Mouse (Mus musculus) urinary bladder, postnatal 14 days (tissue): ENCODE results near the gene Gm21083.
"Not testable (repeated sequence)": the region's sequence is repeated elsewhere in the genome, so short reads cannot be mapped to it uniquely, and the experiment has no call there.

Source experiments
- DNase-seq: peaks from one replicate; pipeline ENCODE4 v3.0.0; 2021; ENCODE audit warnings: low spot score

Gm21083 gene

DNA sequence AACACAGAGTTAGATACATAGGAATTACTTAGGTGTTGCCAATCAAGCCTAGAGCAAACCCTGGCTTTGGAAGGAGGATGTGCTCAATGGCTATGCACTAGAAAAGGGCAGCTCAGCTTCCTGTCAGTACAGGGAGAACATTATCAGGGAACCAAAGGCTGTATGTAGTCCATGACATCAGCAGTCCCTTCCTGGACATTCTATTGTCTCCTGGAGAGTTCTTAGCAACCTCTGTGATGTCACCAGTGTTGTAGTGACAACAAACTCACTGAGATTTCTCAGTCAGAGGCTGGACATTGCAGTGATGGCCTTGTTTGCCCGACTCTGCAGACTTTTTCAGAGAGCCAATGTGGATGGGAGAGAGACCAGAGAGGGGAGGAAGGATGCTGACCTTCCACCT is at the start of gene Gm21083:
TSS of gene Gm21083 (plus strand) at position 301 of the 400 bp plus-strand sequence.
- not testable (repeated sequence) for DNase-seq

DNA sequence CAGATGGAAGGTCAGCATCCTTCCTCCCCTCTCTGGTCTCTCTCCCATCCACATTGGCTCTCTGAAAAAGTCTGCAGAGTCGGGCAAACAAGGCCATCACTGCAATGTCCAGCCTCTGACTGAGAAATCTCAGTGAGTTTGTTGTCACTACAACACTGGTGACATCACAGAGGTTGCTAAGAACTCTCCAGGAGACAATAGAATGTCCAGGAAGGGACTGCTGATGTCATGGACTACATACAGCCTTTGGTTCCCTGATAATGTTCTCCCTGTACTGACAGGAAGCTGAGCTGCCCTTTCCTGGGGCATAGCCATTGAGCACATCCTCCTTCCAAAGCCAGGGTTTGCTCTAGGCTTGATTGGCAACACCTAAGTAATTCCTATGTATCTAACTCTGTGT is 48.0 kb upstream of the Gm21083 start, which contains the start of gene Gm21190:
TSS of gene Gm21190 (minus strand) at position 101 of the 400 bp plus-strand sequence.
- not testable (repeated sequence) for DNase-seq

DNA sequence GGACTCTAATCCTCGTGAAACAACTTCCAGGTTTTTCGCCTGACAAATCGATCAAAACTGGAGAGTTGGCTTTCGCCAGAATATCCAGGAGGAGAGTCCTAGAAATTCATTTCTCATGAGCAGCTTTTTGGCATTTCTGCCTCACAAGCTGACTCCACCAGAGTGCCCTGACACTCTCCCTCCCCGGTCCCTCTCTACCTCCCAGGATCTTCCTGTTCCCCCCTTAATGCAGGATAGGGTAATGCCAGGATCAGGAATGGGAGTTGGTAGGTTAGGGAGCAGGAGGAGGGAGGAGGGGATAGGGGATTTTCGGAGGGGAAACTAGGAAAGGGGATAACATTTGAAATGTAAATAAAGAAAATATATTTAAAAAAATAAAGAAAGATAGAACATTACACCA is 28.5 kb upstream of the Gm21083 start:
- DNase-seq: not testable (repeated sequence)

DNA sequence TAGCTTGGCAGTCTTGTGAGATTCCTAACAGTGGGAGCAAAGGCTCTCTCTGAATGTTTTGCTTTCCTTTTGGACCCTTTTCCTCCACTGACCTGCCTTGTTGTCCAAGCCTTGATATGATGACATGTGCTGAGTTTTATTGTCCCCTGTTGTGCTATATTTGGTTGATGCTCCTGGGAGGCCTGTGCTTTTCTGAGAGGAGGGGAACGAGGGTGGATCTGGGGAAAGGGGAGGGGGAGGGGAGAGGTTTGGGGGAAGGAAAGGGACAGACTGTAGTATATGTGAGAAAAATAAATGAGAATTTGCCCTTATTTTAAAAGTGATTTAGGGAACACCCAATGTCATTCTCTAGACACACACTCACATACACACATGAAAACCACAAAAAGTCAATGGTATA is 28.0 kb upstream of the Gm21083 start:
- not testable (repeated sequence) for DNase-seq

DNA sequence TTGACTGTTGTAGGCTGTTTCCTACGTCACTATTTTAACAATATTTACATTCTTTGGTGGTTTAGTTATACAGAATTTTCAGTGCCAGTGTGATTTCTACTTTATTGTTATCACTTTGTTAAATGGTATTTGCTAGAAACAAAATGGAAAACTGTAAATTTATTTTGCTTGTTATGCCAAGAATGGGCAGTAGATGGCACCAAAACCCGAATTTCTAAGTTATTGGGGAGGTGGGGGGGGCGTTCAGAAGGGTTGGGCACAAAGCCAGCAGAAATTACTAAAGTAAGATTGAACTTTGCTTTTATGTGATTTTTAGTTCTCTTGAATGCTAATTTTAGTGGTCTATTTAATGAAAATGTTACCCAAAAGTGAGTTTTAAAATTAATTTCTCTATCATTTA is 27.5 kb upstream of the Gm21083 start:
- DNase-seq: not testable (repeated sequence)

DNA sequence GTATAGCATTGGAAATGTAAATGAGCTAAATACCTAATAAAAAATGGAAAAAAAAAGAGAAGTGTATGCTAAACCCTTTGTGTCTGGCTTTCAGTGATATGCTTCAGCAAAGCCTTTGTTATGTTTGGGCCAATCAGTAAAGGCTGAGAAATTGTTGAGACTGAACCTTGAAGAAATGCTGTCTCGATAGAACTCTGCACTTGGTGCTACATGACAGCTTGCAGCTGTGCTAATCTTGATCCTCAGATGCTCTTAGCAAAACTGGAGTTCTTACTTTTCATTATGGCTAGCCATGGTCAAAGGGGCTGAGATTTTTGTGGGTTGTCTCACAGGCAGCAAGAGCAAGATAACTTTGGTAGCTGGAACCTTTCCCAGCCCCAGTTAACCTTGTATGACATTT is 18.5 kb upstream of the Gm21083 start:
- not testable (repeated sequence) for DNase-seq

DNA sequence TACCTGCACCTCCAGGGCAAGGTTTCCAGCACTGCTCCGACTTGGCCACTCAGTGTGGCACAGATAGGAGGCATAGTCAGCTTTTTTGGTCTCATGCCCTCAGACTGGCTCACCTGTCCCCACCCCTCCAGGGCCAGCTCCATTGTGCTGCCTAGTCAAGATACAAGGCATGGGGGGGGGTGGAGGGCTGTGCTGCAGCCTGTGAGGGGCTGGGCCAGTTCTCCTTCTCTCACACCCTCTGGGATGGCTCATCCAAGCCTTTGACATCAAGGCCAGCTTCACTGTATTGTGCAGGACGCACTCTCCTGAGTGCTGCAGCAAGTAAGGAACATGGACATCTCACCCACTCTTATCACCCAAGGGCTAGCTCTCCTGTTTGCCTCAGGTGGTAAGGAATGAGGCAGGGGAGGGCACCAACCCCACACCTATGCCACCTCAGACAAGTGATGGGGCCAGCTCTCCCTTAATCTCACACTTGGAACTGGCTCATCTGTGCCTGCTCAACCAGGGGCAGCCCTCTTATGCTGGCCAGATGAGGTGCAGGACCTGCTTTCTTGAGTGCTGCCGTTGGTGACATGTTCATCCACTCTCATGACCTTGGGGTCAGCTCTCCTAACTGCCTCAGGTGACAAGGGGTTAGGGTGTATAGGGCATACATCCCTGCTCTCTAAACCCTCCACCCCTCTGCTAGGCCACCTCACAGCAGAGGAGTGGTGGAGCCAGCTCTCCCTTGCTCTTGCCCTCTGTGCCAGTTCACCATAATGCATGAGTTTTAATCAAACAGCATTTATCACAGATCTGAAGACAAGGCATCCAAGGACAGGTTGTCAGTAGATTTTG is 15.5 kb upstream of the Gm21083 start:
- DNase-seq: not testable (repeated sequence)

DNA sequence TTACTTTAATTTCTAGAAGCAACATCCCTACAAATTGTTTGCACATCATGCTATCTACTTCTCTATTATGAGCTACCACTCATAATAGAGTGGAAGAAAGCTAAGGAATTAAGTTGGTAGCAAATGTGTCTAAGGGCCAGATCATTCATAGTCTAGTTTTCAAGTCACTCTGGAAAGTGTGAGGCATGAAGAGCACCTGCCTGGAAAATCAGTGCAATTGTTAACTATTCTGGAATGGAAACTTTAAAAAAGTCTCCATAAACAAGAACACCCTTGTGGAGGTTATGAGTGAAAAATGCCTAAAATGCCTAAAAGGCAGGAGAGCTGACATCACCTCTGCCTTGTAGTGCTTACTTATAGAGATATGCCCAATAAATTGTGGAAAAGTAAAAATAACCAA is 3.4 kb upstream of the Gm21083 start:
- not testable (repeated sequence) for DNase-seq

DNA sequence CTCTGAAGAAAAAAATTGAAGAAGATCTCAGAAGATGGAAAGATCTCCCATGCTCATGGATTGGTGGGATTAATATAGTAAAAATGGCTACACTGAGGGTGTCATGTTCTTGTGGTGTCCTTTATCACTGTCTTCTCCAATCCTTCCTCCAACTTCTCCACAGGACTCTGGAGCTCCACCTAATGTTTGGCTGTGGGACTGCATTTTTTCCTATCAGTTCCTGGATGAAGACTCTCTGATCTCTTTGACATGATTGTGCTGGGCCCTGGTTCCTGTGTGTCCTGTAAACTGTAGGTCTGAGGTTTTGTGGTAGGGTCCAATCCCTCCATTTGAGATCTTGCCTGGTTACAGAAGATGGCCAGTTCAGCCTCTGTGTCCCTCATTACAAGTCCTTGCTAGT is 9.2 kb downstream of the Gm21083 start:
- peak; percentile 25 for DNase-seq

DNA sequence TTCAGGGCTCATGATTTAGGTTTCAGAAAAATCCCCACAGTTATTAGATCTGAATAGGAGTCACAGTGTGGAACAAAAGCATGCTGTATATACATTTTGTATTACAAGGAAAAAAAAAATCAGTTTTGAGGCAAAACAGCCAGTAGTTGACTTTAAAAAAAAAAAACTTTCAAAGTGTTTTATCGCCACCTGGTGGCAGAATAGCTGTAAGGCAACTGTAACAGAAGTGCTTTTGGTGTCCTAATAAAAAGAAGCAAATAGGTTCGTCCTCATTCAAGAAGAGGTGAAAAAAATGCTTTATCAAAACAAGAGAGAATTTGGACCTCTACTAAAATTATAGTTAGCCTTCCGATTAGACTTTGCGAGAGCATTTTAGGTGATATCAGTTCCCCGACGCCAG is 11.2 kb downstream of the Gm21083 start:
- peak; percentile 3 for DNase-seq

DNA sequence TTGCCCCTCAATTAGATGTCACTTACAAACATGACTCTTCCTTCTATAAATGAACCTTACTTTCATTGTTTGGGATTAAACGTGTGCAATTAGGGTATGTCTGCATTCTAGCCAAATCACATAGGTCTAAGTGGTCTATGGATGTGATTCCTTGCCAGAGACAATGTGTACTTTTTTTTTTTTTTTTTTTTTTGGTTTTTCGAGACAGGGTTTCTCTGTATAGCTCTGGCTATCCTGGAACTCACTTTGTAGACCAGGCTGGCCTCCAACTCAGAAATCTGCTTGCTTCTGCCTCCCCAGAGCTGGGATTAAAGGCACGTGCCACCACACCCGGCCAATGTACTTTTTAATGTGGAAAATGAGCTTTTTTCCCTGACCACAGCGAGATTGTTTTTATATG is 13.5 kb downstream of the Gm21083 start:
- not testable (repeated sequence) for DNase-seq

DNA sequence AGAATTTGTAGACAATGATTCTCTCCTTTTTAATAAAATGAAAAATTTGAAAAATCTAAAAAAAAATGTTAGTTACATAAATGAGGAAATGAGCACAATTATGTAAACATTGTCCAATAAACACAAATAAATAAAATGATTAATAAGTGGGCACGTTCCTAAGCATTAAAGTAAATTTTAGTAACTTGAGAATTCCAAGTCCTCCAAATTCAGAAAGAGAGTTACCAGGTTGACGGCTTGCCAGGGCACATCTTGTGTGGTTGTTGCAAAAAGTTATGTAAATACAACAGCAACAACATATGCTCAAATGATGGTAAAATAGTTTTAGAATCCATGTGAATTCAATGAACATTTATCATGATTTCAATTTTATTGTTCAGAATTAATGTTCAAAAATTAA is 14.4 kb downstream of the Gm21083 start:
- not testable (repeated sequence) for DNase-seq

DNA sequence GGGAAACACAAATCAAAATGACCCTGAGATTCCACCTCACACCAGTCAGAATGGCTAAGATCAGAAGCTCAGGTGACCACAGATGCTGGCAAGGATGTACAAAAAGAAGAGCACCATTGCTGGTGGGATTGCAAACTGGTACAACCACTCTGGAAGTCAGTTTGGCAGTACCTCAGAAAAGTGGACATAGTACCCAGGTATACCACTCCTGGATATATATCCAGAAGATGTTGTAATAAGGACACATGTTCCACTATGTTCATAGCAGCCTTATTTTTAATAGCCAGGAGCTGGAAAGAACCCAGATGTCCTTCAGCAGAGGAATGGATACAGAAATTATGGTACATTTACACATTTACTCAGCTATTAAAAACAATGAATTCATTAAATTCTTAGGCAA is 21.7 kb downstream of the Gm21083 start:
- not testable (repeated sequence) for DNase-seq

DNA sequence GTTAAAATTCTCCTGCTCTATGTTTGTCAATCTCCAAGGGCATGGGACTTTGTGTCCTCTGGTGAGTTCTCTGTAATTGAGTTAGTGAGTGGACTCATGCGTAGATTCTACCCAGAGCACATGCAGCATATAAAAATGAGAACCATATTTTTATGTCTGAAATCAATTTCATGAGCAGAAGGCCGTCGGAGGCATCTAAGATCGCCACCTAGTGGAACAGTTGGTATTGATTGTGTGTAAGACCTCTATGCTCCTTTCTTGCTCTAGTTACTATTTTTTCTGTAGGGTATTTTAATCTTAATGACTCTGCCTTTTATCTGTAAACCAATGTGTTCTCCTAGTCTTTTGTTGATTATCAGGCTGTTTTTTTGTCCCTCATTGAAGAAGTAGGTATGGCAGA is 23.2 kb downstream of the Gm21083 start:
- peak; percentile 4 for DNase-seq

DNA sequence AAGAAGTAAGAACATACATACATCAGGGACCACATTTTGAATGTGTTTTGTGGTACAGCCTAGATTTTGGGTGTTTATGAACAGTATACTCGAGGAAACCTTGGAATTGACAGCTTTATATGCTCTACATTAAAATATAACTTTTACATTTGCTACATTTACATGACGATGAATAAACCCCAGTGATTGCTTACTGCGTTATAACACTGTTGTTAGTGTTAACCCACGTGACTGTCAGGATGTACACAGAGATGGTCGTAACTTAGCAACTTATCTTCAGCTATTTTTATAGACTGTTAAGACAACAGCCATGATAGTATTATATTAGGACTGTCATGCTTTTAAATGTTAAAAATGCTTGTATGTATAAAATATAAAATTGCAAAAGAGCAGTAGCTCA is 24.3 kb downstream of the Gm21083 start:
- DNase-seq: not testable (repeated sequence)

DNA sequence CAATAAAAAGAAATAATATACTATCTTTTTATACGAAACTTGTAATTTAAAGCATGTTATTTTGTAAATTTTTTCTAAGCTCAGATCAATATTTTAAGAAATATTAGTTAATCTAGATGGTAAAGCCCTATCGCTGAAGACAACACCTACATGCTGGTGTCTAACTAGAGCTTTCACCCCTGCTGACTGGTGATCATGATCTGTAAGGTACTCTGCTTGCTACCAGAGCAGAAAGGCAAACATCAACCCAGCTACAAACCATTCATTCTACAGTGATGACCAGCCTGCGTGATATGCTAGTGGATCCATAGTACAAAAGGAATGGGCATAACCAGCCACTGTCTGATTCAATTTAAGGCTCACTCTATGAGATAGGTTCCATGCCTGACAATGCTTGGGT is 24.8 kb downstream of the Gm21083 start:
- DNase-seq: not testable (repeated sequence)

DNA sequence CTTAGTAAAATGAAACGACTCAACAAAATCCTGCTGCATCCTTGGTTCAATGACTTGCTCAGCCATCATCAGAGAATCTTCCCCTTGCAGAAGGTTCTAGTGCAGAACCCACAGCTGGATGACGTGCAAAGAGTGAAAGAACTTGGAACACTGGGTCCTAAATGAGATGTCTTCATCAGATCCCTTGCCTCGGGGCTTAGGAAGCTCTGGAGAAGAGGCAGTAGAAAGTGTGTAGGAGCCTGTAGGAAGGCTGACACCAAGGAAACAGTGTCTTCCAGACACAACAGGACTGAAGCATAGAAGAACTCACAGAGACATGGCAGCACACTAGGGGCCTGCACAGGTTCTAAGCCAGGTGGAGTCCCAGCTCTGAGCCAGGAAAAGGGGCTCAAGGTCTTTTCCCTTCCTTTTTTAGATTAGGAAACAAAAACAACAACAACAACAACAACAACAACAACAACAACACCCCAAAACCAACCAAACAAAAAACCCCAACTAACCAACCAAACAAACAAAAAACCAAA is 25.4 kb downstream of the Gm21083 start:
- DNase-seq: not testable (repeated sequence)

DNA sequence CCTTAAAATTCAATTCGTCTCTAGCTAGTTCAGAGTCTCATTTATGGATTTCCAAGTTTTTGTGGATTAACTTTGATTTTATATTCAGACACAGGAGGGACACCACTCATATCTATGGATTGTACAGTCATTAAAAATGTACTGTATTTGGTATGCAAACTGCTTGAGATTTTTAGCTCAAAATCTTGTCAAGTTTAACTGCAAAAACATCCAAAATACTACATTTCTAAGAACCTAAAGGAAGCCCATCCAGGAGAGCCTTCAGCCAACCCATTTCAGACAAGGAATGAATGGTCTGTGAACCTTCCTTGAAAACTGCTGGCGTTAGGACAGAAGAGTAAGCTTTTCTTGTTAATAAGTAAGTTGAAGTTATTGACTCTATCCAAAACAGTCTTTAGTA is 25.9 kb downstream of the Gm21083 start:
- DNase-seq: not testable (repeated sequence)

DNA sequence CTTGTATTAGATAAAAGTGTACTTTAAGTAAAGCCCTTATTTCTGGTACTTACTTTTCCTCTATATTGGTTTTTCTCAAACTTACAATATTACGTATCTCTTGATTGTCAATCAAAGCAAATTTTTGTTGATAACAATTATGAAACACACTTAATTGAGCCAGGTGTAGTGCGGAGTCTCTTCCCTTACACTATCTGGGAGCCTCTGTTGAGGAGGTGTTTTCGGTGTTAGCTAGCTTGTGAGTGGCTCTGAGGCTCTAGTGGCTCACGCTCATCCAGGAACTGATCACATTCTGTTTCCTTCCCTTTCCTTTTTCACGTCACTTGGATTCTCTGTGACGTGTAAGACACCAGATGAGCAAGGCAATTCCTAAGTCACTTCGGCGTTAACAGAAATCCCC is 26.5 kb downstream of the Gm21083 start:
- DNase-seq: not testable (repeated sequence)

DNA sequence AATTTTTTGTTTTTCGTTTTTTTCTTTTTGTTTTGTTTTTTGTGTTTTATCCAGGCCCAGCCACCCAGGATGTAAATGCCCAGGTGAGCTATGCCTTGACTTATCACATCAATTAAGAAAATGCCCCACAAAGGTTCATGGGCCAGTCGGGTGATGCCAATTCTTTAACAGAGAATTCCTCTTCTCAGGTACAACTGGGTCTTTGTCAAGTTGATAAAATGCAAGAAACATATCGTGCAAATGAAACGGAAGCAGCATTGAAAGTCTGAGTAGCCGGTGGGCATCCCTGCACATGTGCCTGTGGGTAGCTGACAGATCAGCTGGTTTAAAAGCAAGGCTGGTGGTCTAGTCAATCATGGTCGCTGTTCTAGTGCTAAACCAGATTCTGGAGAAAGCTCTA is 29.5 kb downstream of the Gm21083 start:
- peak; percentile 11 for DNase-seq

DNA sequence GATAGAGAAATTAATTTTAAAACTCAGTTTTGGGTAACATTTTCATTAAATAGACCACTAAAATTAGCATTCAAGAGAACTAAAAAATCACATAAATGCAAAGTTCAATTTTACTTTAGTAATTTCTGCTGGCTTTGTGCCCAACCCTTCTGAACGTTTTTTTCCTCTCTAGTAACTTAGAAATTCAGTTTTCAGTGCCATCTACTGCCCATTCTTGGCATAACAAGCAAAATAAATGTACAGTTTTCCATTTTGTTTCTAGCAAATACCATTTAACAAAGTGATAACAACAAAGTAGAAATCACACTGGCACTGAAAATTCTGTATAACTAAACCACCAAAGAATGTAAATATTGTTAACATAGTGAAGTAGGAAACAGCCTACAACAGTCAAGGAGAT is 33.6 kb downstream of the Gm21083 start:
- not testable (repeated sequence) for DNase-seq

DNA sequence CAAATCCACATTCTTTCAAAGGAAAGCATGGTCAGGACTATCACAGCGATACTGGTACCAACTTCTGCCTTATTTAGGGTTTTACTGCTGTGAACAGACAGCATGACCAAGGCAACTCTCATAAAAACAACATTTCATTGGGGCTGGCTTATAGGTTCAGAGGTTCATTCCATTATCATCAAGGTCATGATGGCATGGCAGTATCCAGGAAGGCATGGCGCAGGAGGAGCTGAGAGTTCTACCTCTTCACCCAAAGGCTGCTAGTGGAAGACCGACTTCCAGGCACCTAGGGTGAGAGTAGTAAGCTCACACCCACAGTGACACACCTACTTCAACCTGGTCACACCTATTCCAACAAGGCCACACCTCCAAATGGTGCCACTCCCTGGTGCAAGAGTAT is 39.1 kb downstream of the Gm21083 start:
- DNase-seq: not testable (repeated sequence)

DNA sequence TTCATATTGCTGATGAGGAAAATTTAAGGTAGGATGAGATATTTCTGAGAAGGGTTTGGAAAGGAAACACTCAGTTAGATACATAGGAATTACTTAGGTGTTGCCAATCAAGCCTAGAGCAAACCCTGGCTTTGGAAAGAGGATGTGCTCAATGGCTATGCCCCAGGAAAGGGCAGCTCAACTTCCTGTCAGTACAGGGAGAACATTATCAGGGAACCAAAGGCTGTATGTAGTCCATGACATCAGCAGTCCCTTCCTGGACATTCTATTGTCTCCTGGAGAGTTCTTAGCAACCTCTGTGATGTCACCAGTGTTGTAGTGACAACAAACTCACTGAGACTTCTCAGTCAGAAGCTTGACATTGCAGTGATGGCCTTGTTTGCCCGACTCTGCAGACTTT is 41.6 kb downstream of the Gm21083 start, which contains the start of gene Speer4d:
TSS of gene Speer4d (plus strand) at position 301 of the 400 bp plus-strand sequence.
- not testable (repeated sequence) for DNase-seq
